Mouse (Mus musculus): Measurements from ENCODE around the gene Lhfpl5. TPM values are rescaled to one million over a fixed set of nuclear protein-coding genes. Genes with fewer than 3 reads are reported as not detected.

Lhfpl5 gene
- polyA plus RNA-seq, 1 experiment from 2014 or later = 0.34 TPM

DNA sequence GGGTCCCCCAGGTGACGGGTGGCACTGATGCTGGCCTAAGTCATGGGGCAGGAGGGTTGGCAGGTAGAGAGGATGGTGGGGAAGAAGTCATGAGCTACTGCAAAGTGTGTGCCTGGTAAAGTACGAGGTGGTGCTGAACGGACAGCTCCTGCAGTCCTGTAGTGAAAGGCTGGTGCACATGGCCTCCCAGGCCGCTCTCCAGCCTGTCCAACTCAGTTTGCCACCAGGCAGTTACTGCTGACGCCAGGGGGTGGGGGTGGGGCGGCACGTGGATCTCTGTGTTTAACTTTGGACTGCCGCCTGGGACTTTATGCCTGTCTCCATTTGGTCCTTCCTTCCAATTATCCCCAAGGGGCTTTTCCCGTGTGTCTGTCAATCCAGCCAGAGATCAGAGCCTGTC lies 5.0 kb downstream of the Lhfpl5 start:
- peak; percentile 90 for DNase-seq (ENCODE audit: low spot score)
- Histone ChIP-seq H3K9me3 (replicated peaks; ENCODE audit: control insufficient read depth, low read length) (no peaks in the 10 kb centered on the region), H3K36me3 (replicated peaks; ENCODE audit: control insufficient read depth, insufficient read depth, low read depth, low read length) (no peaks in the 10 kb centered on the region), H3K9ac (replicated peaks; ENCODE audit: low read length) (no peak overlapping the region), H3K4me3 (ENCODE audit: low read depth, low read length) (no peak overlapping the region), H3K4me1 (ENCODE audit: control insufficient read depth, insufficient read depth, low read length) (no peaks in the 10 kb centered on the region; the same call in 1 of the 2 replicates), H3K27ac (replicated peaks; ENCODE audit: low read depth, low read length) (no peak overlapping the region), H3K4me2 (ENCODE audit: low read depth, low read length) (no peak overlapping the region), H3K27me3 (ENCODE audit: control insufficient read depth, insufficient read depth, low read length) (no peaks in the 10 kb centered on the region)
- WGBS = 3% methylated on average over 9 of the region's 9 CpGs
- peak; percentile 39; the same call in 1 of the 2 replicates for ATAC-seq (replicated peaks; ENCODE audit: insufficient number of reproducible peaks, low FRiP score, low TSS enrichment, low read depth)

DNA sequence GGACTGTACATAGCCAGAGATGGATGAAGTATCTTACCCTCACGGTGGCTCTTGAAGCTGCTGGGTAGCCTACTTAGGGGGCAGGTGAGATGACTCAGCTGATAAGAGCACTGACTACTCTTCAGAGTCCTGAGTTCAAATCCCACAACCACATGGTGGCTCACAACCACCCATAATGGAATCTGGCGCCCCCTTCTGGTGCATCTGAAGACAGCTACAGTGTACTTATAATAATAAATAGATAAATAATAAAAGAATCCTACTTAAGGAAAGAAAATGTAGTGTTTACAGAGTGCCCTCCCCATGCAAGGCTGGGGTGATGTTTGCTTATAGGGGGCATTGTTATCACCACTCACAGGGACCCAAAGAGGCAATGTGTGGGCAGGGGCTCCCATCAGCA lies 5.6 kb downstream of the Lhfpl5 start:
- Histone ChIP-seq H3K4me3 (ENCODE audit: low read depth, low read length) (no peak overlapping the region), H3K9ac (replicated peaks; ENCODE audit: low read length) (no peak overlapping the region), H3K27ac (replicated peaks; ENCODE audit: low read depth, low read length) (no peak overlapping the region), H3K4me2 (ENCODE audit: low read depth, low read length) (no peak overlapping the region), H3K4me1 (ENCODE audit: control insufficient read depth, insufficient read depth, low read length) (no peaks in the 10 kb centered on the region; the same call in 1 of the 2 replicates), H3K9me3 (replicated peaks; ENCODE audit: control insufficient read depth, low read length) (no peaks in the 10 kb centered on the region), H3K27me3 (ENCODE audit: control insufficient read depth, insufficient read depth, low read length) (no peaks in the 10 kb centered on the region), H3K36me3 (replicated peaks; ENCODE audit: control insufficient read depth, insufficient read depth, low read depth, low read length) (no peaks in the 10 kb centered on the region)
- 49% methylated on average over 2 of the region's 2 CpGs for WGBS
- no peak for DNase-seq (ENCODE audit: low spot score)
- no peak for ATAC-seq (replicated peaks; ENCODE audit: insufficient number of reproducible peaks, low FRiP score, low TSS enrichment, low read depth)

DNA sequence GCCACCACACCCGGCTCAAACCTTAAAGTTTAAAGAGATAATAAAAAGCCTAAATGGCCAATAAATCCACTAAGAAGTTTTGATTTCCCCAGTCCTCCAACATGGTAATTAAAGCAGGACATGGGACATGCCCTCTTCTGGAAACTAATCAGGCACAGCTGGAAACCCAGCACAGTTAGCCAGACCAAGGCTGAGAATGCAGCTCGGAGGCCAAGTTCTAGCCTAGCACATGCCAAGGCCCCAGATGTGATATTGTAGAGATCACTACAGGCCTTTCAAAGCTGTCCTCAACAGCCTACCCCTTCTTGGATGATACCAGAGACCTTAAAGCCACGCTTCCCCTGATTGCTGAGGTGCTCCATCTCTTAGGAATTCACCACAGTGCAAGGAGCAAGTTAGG lies 11.1 kb downstream of the Lhfpl5 start:
- ATAC-seq (replicated peaks; ENCODE audit: insufficient number of reproducible peaks, low FRiP score, low TSS enrichment, low read depth) = no peak

DNA sequence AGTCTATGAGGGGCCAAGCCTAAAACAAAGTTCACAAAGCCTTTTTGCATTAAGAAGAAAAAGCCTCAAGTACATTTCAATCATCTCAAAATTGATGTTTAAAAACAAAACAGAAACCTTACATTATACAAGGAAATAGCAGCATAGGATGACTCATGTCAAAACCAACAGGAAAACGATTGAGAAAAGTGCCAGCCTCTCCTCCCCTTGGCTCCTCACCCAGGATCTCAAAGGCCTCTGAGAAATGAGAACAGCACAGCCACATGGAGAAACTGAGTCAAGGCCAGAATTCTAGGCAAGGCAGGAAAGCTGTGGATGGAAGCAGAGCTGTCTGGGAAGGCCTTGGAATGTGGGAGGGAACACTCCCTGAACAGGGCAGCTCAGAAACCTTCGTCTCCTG lies 13.2 kb downstream of the Lhfpl5 start:
- Histone ChIP-seq H3K9me3 (replicated peaks; ENCODE audit: control insufficient read depth, low read length) (no peaks in the 10 kb centered on the region), H3K36me3 (replicated peaks; ENCODE audit: control insufficient read depth, insufficient read depth, low read depth, low read length) (peaks cover 14% of the 10 kb centered on the region), H3K4me1 (ENCODE audit: control insufficient read depth, insufficient read depth, low read length) (no peaks in the 10 kb centered on the region; the same call in 1 of the 2 replicates), H3K9ac (replicated peaks; ENCODE audit: low read length) (no peak overlapping the region), H3K4me2 (ENCODE audit: low read depth, low read length) (no peak overlapping the region), H3K4me3 (ENCODE audit: low read depth, low read length) (no peak overlapping the region), H3K27me3 (ENCODE audit: control insufficient read depth, insufficient read depth, low read length) (no peaks in the 10 kb centered on the region), H3K27ac (replicated peaks; ENCODE audit: low read depth, low read length) (no peak overlapping the region)
- WGBS = 81% methylated on average over 2 of the region's 2 CpGs
- DNase-seq (ENCODE audit: low spot score) (no peak), ATAC-seq (replicated peaks; ENCODE audit: insufficient number of reproducible peaks, low FRiP score, low TSS enrichment, low read depth) (no peak)

More for the DNA sequence above, 11.1 kb downstream of the Lhfpl5 start:
- no peak for DNase-seq (ENCODE audit: low spot score)
- Histone ChIP-seq H3K27ac (replicated peaks; ENCODE audit: low read depth, low read length) (no peak overlapping the region), H3K36me3 (replicated peaks; ENCODE audit: control insufficient read depth, insufficient read depth, low read depth, low read length) (peaks cover 14% of the 10 kb centered on the region), H3K9me3 (replicated peaks; ENCODE audit: control insufficient read depth, low read length) (no peaks in the 10 kb centered on the region), H3K27me3 (ENCODE audit: control insufficient read depth, insufficient read depth, low read length) (no peaks in the 10 kb centered on the region), H3K4me3 (ENCODE audit: low read depth, low read length) (no peak overlapping the region), H3K4me1 (ENCODE audit: control insufficient read depth, insufficient read depth, low read length) (no peaks in the 10 kb centered on the region; the same call in 1 of the 2 replicates), H3K9ac (replicated peaks; ENCODE audit: low read length) (no peak overlapping the region), H3K4me2 (ENCODE audit: low read depth, low read length) (no peak overlapping the region)
- WGBS = 74% methylated on average over 3 of the region's 3 CpGs

DNA sequence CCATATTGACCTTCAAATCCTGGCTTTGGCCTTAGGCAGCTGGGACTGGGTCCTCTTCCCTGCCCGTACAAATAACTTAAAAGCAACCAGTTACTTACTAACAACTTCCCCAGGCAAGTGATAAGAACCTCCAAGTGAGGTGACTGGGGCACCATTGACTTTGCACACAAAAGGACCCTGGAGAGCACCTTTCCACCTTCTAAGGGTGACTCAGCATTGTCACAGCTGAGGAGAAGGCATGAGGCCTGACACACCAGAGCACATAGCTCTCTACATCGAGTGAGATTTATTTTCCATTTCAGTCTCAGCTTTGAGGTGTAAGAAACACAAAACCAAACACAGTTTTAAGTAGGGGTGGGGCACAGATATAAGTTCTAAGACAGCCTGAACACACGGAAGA lies 15.2 kb downstream of the Lhfpl5 start:
- Histone ChIP-seq H3K9me3 (replicated peaks; ENCODE audit: control insufficient read depth, low read length) (no peaks in the 10 kb centered on the region), H3K27me3 (ENCODE audit: control insufficient read depth, insufficient read depth, low read length) (no peaks in the 10 kb centered on the region), H3K4me1 (ENCODE audit: control insufficient read depth, insufficient read depth, low read length) (no peaks in the 10 kb centered on the region), H3K9ac (replicated peaks; ENCODE audit: low read length) (no peak overlapping the region), H3K4me3 (ENCODE audit: low read depth, low read length) (no peak overlapping the region), H3K27ac (replicated peaks; ENCODE audit: low read depth, low read length) (no peak overlapping the region), H3K4me2 (ENCODE audit: low read depth, low read length) (no peak overlapping the region), H3K36me3 (replicated peaks; ENCODE audit: control insufficient read depth, insufficient read depth, low read depth, low read length) (peaks cover 16% of the 10 kb centered on the region)
- 86% methylated on average over 3 of the region's 3 CpGs for WGBS
- ATAC-seq (replicated peaks; ENCODE audit: insufficient number of reproducible peaks, low FRiP score, low TSS enrichment, low read depth) (no peak), DNase-seq (ENCODE audit: low spot score) (no peak)

DNA sequence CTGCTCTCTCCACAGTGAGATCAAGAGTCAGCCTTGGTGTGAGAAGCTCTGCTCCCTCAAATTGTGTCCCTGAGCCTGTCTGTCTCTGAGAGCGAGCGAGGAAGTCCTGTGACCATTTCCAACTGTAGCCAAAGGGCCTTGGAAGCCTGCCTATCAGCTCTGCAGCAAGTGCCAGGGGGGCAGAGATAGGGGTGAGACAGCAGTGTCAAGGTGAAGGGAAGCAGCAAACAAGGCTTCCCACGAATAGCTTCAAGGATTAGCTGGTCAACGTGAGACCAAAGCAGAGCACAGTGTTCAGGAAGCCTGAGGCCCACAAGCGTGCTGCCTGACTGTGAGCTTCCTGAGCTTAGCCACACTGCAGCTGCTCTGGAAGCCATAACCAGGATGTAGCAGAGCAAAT lies 16.0 kb downstream of the Lhfpl5 start:
- Histone ChIP-seq H3K4me2 (ENCODE audit: low read depth, low read length) (no peak overlapping the region), H3K4me3 (ENCODE audit: low read depth, low read length) (no peak overlapping the region), H3K9ac (replicated peaks; ENCODE audit: low read length) (no peak overlapping the region), H3K27ac (replicated peaks; ENCODE audit: low read depth, low read length) (no peak overlapping the region), H3K9me3 (replicated peaks; ENCODE audit: control insufficient read depth, low read length) (no peaks in the 10 kb centered on the region), H3K27me3 (ENCODE audit: control insufficient read depth, insufficient read depth, low read length) (no peaks in the 10 kb centered on the region), H3K4me1 (ENCODE audit: control insufficient read depth, insufficient read depth, low read length) (no peaks in the 10 kb centered on the region), H3K36me3 (replicated peaks; ENCODE audit: control insufficient read depth, insufficient read depth, low read depth, low read length) (peaks cover 16% of the 10 kb centered on the region)
- no peak for ATAC-seq (replicated peaks; ENCODE audit: insufficient number of reproducible peaks, low FRiP score, low TSS enrichment, low read depth)
- WGBS = 94% methylated on average over 5 of the region's 5 CpGs
- no peak for DNase-seq (ENCODE audit: low spot score)

DNA sequence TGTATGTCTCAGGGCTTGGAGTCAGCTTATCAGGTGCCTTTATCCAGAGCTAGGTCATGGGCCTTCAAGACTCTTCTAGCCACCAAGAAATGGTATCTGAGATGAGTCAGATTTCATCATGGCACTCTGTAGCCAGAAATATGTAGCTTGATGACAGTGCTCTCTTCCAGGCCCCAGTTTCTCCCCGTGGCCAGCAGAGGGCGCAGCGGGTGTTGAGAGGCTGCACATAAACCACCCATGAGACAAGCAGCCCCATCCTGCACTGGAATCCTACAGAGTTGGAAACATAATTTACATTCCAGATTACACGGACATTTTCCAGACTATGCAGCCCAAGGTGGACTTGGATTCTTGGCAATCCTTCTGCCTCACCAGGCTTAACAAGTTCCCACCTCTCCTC lies 17.6 kb downstream of the Lhfpl5 start:
- ATAC-seq (replicated peaks; ENCODE audit: insufficient number of reproducible peaks, low FRiP score, low TSS enrichment, low read depth) (no peak), DNase-seq (ENCODE audit: low spot score) (peak; percentile 81)
- H3K4me2 ChIP-seq (ENCODE audit: low read depth, low read length) = no peak overlapping the region
- no peak overlapping the region for H3K9ac ChIP-seq (replicated peaks; ENCODE audit: low read length)
- H3K27me3 ChIP-seq (ENCODE audit: control insufficient read depth, insufficient read depth, low read length) = no peaks in the 10 kb centered on the region
- no peaks in the 10 kb centered on the region for H3K9me3 ChIP-seq (replicated peaks; ENCODE audit: control insufficient read depth, low read length)
- peaks cover 21% of the 10 kb centered on the region for H3K36me3 ChIP-seq (replicated peaks; ENCODE audit: control insufficient read depth, insufficient read depth, low read depth, low read length)
- H3K4me1 ChIP-seq (ENCODE audit: control insufficient read depth, insufficient read depth, low read length) = no peaks in the 10 kb centered on the region
- H3K4me3 ChIP-seq (ENCODE audit: low read depth, low read length) = no peak overlapping the region
- no peak overlapping the region for H3K27ac ChIP-seq (replicated peaks; ENCODE audit: low read depth, low read length)
- WGBS = 13% methylated on average over 4 of the region's 4 CpGs

DNA sequence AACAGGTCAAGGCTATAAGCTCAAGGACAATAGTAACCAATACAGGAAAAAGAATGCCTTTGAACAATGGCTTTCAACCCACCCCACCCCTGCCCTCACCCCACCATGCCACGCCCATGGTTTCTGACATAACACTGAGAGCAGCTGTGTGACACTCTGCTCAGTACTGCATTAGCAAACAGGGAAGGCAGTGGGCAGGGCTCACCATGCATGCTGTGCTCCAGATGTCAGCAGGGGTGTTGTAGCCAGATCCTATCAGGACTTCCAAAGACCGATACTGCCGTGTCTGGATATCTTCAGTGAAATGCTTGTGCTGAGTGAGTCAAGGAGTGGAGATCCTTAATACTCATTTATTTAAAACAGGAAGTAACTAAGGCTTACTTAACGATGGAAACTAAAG lies 18.5 kb downstream of the Lhfpl5 start:
- no peak for DNase-seq (ENCODE audit: low spot score)
- Histone ChIP-seq H3K27ac (replicated peaks; ENCODE audit: low read depth, low read length) (no peak overlapping the region), H3K4me2 (ENCODE audit: low read depth, low read length) (no peak overlapping the region), H3K4me1 (ENCODE audit: control insufficient read depth, insufficient read depth, low read length) (no peaks in the 10 kb centered on the region), H3K36me3 (replicated peaks; ENCODE audit: control insufficient read depth, insufficient read depth, low read depth, low read length) (peaks cover 20% of the 10 kb centered on the region), H3K9me3 (replicated peaks; ENCODE audit: control insufficient read depth, low read length) (no peaks in the 10 kb centered on the region), H3K4me3 (ENCODE audit: low read depth, low read length) (no peak overlapping the region), H3K9ac (replicated peaks; ENCODE audit: low read length) (no peak overlapping the region), H3K27me3 (ENCODE audit: control insufficient read depth, insufficient read depth, low read length) (no peaks in the 10 kb centered on the region)
- no peak for ATAC-seq (replicated peaks; ENCODE audit: insufficient number of reproducible peaks, low FRiP score, low TSS enrichment, low read depth)
- 82% methylated on average over 4 of the region's 4 CpGs for WGBS
